Mouse (Mus musculus): ENCODE measurements around the gene Stpg1.

DNA sequence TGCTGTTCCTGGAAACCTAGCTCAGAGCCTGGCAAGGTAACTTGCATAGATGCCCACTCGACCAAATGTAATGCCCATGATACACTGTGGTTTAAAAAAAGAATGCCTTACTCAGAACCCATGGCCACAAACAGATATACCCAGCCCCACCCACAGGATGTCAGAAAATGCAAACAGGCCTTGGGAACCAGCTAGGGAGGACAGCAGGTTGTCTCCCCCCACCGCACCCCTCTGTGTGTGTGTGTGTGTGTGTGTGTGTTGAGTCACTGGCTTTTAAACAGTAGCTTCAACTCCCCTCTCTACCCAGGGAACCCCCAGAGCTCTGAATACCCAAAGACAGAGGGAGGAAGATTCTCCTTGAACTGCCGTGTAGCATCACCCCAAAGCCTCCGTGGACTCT is 1.3 kb upstream of the Stpg1 start:
- TF ChIP-seq CTCF (IDR thresholded peaks at IDR 0.05; ENCODE audit: extremely low read depth, insufficient read length, insufficient replicate concordance, low read depth, low read length) (no peak), POLR2A (IDR thresholded peaks at IDR 0.05; ENCODE audit: low read depth, low read length) (no peak)

Data from small intestine, adult 2 months (tissue).